Mouse (Mus musculus): Measurements from ENCODE around the gene Abcb4. TPM values are rescaled to one million over a fixed set of nuclear protein-coding genes. Genes with fewer than 3 reads are reported as not detected.
"Not testable (repeated sequence)": the region's sequence is repeated elsewhere in the genome, so short reads cannot be mapped to it uniquely, and the experiment has no call there.

The Abcb4 gene
- 0.28 and 0.54 TPM in 2 replicates for polyA plus RNA-seq (2016; fragmentation: Nextera tagmentation; extraction: Ambion mirVana)

DNA sequence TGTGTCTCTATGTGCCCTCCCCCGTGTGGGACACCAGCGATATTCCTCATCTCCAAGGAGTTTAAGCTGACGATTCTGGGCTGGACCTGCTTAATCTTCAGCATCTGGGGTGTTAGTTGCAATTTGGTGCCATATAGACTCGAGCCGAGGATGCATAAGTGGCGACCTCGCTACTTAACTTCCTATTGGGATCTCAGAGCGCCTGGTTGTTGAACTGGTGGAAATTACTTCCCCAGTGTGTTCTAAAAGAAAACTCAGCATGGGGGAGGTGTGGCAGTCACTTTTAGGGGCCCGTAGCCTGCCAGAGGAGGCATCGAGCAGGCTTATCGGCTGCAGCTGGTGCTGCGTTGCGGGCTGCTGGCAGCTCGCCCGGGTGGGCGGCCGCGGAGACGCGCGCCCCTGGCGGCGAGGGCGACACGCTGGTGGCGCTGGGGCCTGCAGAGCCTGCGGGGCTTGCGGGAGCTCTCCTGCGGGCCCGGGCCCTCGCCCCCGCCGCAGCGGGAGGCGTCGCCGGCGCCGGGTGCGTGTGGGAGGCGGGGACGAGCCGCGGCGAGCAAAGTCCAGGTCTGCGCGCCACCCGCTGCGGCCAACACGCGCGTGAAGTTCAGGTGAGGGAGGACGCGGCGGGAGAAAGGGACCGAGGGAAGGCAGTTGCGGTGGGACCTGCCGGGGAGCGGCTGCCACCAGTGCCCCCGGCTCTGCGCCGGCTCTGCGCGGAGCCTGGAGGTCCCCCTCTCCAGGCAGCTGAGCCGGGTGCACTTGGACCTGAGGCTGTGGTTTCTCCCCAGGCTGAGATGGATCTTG lies at the start of gene Abcb4:
Gene Abcb4 (plus strand): TSS at position 418 of the 804 bp plus-strand sequence.
- Histone ChIP-seq H3K36me3 (replicated peaks) (no peaks in the 10 kb centered on the region), H3K9me3 (peaks cover 7% of the 10 kb centered on the region; the same call in 1 of the 2 replicates), H3K4me1 (peaks cover 11% of the 10 kb centered on the region; the same call in 1 of the 2 replicates), H3K4me3 (peak within 1 kb of the TSS; percentile 76), H3K27me3 (replicated peaks; ENCODE audit: low read depth, poor library complexity, severe bottlenecking) (peaks cover 45% of the 10 kb centered on the region), H3K27ac (replicated peaks) (peak within 1 kb of the TSS; percentile 69)
- peak; percentile 73 for DNase-seq (ENCODE audit: low spot score)
- 1% methylated on average over 65 of the region's 65 CpGs for WGBS

GRCm38 (mm10) chr5:8848607-8849575 lies 44.6 kb upstream of the Abcb4 start:
- WGBS = 64% methylated on average over 8 of the region's 9 CpGs
- DNase-seq (ENCODE audit: low spot score); H3K27me3 ChIP-seq (replicated peaks; ENCODE audit: low read depth, poor library complexity, severe bottlenecking); H3K9me3 ChIP-seq; H3K4me1 ChIP-seq; H3K36me3 ChIP-seq (replicated peaks); H3K4me3 ChIP-seq; H3K27ac ChIP-seq (replicated peaks): not testable (repeated sequence)

- Histone ChIP-seq H3K36me3 (replicated peaks) (no peaks in the 10 kb centered on the region), H3K4me1 (no peaks in the 10 kb centered on the region), H3K27ac (replicated peaks) (no peak overlapping the region), H3K27me3 (replicated peaks; ENCODE audit: low read depth, poor library complexity, severe bottlenecking) (no peaks in the 10 kb centered on the region), H3K4me3 (no peak overlapping the region), H3K9me3 (no peaks in the 10 kb centered on the region)
- WGBS = 71% methylated on average over 4 of the region's 4 CpGs
- DNase-seq (ENCODE audit: low spot score) = no peak
Observed at GRCm38 (mm10) chr5:8850851-8851250, 42.7 kb upstream of the Abcb4 start.

DNA sequence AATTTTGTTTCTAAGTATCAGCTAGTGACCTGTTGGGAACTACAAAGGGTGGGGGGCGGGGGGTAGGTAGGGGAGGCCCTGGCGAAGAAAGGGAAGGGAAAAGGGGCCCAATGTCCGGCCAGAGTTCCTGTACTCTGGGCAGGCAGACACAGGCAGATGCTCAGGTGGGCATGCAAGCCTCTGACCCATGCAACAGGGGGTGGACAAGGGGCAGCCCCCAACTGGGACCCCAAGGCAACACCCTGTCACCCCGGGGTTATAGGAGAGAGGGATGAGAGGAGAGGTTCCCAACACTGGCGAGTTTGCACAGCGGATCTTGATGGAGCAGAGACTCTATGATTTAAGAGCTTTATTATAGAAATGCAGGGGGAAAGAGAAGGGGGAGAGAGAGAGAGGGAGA lies 36.3 kb upstream of the Abcb4 start:
- no peak for DNase-seq (ENCODE audit: low spot score)
- no peaks in the 10 kb centered on the region for H3K36me3 ChIP-seq (replicated peaks)
- 82% methylated on average over 6 of the region's 6 CpGs for WGBS

GRCm38 (mm10) chr5:8861811-8862210 lies 31.7 kb upstream of the Abcb4 start:
- 80% methylated on average over 1 of the region's 1 CpGs for WGBS
- no peak overlapping the region for H3K4me3 ChIP-seq

More for the DNA sequence above, 36.3 kb upstream of the Abcb4 start:
- no peak overlapping the region for H3K4me3 ChIP-seq
- H3K27me3 ChIP-seq (replicated peaks; ENCODE audit: low read depth, poor library complexity, severe bottlenecking) = no peaks in the 10 kb centered on the region
- H3K9me3 ChIP-seq = no peaks in the 10 kb centered on the region
- H3K27ac ChIP-seq (replicated peaks) = no peak overlapping the region
- H3K4me1 ChIP-seq = no peaks in the 10 kb centered on the region

DNA sequence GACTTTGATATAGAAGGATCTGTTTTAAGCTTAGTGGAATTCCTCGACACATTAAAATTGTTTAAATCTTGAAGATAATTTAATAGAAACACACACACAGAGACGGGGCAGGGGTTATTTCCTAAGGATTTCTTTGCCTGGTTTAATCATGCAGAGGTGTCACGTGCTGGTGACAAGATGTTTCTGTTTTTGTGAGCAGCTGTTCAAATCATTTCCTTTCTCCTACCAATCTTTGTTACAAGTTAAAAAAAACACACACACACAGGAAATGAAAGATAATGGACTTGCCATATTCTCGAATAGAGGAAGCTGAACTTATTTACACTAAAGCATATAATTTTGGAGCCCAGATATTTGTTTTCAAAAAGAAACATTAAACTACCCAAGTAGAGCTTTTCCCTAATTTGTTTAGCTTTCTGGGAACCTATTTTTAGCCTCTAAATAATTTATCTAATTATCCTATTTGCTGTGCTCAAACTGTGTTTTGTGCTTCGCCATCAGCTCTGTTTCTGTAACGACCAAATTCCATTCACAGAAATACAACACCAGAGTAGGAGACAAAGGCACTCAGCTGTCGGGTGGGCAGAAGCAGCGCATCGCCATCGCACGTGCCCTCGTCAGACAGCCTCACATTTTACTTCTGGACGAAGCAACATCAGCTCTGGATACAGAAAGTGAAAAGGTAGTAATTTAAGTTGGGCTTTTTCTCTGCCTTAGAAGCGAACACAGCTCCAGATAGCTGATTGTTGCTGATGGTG lies 29.8 kb upstream of the Abcb4 start:
- Histone ChIP-seq H3K4me3 (no peak overlapping the region), H3K27me3 (replicated peaks; ENCODE audit: low read depth, poor library complexity, severe bottlenecking) (no peaks in the 10 kb centered on the region), H3K36me3 (replicated peaks) (no peaks in the 10 kb centered on the region), H3K4me1 (no peaks in the 10 kb centered on the region), H3K9me3 (no peaks in the 10 kb centered on the region), H3K27ac (replicated peaks) (no peak overlapping the region)
- WGBS = 66% methylated on average over 14 of the region's 14 CpGs
- DNase-seq (ENCODE audit: low spot score) = no peak

More at GRCm38 (mm10) chr5:8861811-8862210, 31.7 kb upstream of the Abcb4 start:
- no peak for DNase-seq (ENCODE audit: low spot score)
- Histone ChIP-seq H3K4me1 (no peaks in the 10 kb centered on the region), H3K9me3 (no peaks in the 10 kb centered on the region), H3K27me3 (replicated peaks; ENCODE audit: low read depth, poor library complexity, severe bottlenecking) (no peaks in the 10 kb centered on the region), H3K27ac (replicated peaks) (no peak overlapping the region), H3K36me3 (replicated peaks) (no peaks in the 10 kb centered on the region)

DNA sequence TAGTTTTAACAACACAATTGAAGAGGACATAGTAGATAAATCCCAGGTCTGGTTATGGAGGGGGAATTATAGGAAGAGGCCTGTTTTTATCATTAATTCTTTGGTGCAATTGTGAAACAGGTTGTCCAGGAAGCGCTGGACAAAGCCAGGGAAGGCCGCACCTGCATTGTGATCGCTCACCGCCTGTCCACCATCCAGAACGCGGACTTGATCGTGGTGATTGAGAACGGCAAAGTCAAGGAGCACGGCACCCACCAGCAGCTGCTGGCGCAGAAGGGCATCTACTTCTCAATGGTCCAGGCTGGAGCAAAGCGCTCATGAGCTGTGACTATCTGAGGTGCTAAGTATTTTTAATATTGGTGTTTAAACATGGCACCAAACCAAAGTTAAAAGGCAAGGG lies 27.9 kb upstream of the Abcb4 start:
- 91% methylated on average over 11 of the region's 11 CpGs for WGBS
- not testable (repeated sequence) for H3K4me3 ChIP-seq; H3K4me1 ChIP-seq; H3K27ac ChIP-seq (replicated peaks); DNase-seq (ENCODE audit: low spot score); H3K27me3 ChIP-seq (replicated peaks; ENCODE audit: low read depth, poor library complexity, severe bottlenecking); H3K9me3 ChIP-seq; H3K36me3 ChIP-seq (replicated peaks)

DNA sequence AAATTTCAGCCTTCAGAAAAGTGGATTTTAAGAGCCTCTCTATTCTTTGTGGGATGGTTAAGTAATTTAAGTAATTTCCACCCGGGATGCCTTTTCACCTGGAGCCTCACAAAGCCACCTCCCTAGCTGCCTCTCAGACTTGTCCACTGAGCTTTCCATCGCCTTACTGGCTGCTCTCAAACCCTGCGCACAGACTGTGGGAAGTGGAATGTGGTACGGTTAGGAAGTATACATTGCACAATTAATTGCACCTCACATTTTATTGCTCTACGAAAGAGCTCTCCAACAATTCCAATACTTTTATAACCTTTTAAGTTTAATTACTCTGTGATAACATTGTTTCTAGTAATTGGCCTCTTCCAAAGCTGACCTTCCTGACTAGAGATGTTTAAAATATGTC lies 27.2 kb upstream of the Abcb4 start:
- no peaks in the 10 kb centered on the region for H3K4me1 ChIP-seq
- H3K9me3 ChIP-seq = no peaks in the 10 kb centered on the region
- WGBS = 93% methylated on average over 5 of the region's 5 CpGs
- DNase-seq (ENCODE audit: low spot score) = no peak
- no peaks in the 10 kb centered on the region for H3K36me3 ChIP-seq (replicated peaks)
- H3K27ac ChIP-seq (replicated peaks) = no peak overlapping the region
- H3K4me3 ChIP-seq = no peak overlapping the region
- H3K27me3 ChIP-seq (replicated peaks; ENCODE audit: low read depth, poor library complexity, severe bottlenecking) = no peaks in the 10 kb centered on the region

DNA sequence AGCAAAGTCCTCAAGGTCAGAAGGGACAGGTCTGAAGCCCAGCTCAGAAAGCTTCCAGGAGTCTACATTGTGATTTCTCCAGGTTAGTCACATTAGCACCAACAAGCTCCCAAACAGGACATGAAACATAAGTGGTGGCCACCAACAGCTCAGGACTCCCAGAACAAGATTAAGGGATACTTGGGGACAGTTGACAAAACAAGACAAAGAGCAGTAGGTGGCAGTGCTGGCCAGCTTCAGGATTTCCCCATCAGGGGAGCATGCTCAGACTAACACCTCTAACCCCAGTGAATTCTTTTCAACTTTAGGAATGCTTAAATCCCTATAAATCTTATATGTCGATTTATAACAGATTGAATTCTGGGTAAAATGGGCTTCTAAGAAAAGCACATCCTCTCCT lies 25.5 kb upstream of the Abcb4 start:
- no peak overlapping the region for H3K27ac ChIP-seq (replicated peaks)
- no peaks in the 10 kb centered on the region for H3K9me3 ChIP-seq
- no peaks in the 10 kb centered on the region for H3K4me1 ChIP-seq
- 17% methylated on average over 1 of the region's 1 CpGs for WGBS
- H3K27me3 ChIP-seq (replicated peaks; ENCODE audit: low read depth, poor library complexity, severe bottlenecking) = no peaks in the 10 kb centered on the region
- H3K4me3 ChIP-seq = no peak overlapping the region
- no peaks in the 10 kb centered on the region for H3K36me3 ChIP-seq (replicated peaks)
- DNase-seq (ENCODE audit: low spot score) = peak; percentile 43

DNA sequence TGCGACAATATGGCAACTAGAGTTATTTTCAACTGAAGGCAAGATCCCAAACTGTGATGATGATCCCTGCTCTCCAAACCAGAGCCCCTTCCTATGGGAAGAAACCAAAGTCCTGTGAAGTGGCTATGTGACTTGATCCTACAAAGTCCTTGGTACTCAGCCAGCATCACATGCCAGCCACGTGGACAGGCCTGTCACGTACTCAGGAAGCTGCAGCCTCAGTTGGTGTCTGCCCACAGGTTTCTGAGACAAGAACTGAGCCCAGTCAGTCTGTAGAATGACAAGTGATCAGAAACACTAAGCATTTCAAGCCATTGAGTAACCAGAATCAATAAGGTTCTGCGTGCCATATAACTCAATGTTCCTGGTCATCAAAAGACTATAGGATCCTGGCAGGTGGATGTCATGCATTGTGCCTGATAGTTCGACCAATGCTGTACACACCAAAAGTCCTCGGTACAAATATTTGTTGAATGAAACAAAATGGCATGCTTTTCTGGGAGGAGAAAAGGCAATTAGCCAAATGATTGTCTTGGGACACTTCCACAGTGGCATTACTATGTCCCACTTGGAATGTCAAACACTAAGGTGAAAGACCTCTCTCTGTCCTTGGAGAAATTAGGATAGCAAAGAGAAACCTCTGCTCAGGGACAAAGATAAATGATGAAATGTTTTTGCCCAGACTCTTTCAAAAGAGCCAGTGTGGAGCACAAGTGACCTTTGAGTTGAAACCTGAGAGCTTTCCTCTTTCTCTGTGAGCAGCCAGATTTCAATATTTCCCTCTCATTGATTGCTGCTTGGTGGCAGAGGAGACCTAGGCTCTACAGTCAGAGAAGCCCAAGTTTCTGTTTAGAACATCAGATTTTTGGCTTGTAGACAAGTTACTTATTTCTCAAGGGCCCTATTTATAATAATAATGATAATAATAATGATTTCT lies 20.3 kb upstream of the Abcb4 start:
- no peak overlapping the region for H3K27ac ChIP-seq (replicated peaks)
- H3K36me3 ChIP-seq (replicated peaks) = no peaks in the 10 kb centered on the region
- DNase-seq (ENCODE audit: low spot score) = no peak
- 88% methylated on average over 6 of the region's 6 CpGs for WGBS
- no peaks in the 10 kb centered on the region for H3K9me3 ChIP-seq
- H3K4me1 ChIP-seq = no peaks in the 10 kb centered on the region
- no peak overlapping the region for H3K4me3 ChIP-seq
- no peaks in the 10 kb centered on the region for H3K27me3 ChIP-seq (replicated peaks; ENCODE audit: low read depth, poor library complexity, severe bottlenecking)

DNA sequence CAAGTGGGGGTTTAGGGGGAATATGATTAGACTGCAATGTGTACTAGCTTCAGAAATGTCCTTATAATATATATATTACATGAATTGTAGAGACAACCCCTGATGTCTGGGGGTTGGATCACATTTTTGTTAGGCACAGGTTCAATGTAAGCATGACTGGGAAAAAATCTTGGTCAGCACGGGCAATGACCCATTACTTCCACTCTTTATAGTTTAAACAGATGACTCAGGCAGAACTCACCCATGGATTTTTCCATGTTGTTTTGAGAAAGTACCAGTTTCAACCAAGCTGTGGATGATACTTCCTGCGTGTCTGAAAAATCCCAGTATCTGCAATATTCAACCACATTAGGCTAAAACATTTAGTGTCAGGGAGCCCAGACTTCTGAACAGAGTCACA lies 16.4 kb upstream of the Abcb4 start:
- 87% methylated on average over 2 of the region's 2 CpGs for WGBS

More for the DNA sequence above, 16.4 kb upstream of the Abcb4 start:
- no peak overlapping the region for H3K4me3 ChIP-seq
- H3K27me3 ChIP-seq (replicated peaks; ENCODE audit: low read depth, poor library complexity, severe bottlenecking) = no peaks in the 10 kb centered on the region
- no peaks in the 10 kb centered on the region for H3K36me3 ChIP-seq (replicated peaks)
- DNase-seq (ENCODE audit: low spot score) = no peak
- H3K4me1 ChIP-seq = no peaks in the 10 kb centered on the region
- H3K9me3 ChIP-seq = no peaks in the 10 kb centered on the region
- no peak overlapping the region for H3K27ac ChIP-seq (replicated peaks)

Measured in embryonic facial prominence, embryonic 10.5 days (tissue).